In the genomic region with DNA sequence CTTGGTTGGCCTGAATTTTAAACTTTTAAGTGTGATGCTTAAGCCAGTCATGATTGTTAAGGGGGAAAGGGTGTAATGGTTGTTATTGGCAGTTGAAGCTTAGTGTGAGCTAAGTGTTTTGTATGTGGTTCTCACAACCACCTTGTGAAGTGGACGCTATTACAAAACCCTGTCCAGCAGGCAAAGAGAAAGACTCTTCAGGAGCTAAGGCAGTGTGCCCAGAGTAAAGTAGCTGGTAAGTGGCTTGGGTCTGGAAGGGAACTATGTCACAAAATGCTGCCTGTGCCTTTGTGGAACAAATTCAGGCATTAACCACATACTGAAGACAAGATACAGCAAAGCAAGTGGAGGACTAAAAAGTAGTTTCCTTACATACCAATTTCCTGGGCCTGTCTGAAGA, we compare ENCODE assay signal across 28 mouse cellular contexts. TPM values are rescaled to one million over a fixed set of nuclear protein-coding genes. Genes with fewer than 3 reads are reported as not detected.
DNase-seq lines count a peak whose midpoint lies in the region; ATAC-seq and TF ChIP-seq lines count a peak whose summit lies in the region.
"Had no signal": no experiment of that assay in that cellular context is flagged by ENCODE, and none has a peak within 500 bp of the region (broad histone marks: within the 10 kb centered on the region; RNA-seq: fewer than 3 reads in every experiment).

No protein-coding gene starts in this region.

- no peaks in the 10 kb centered on the region for H3K9me3 ChIP-seq in lung, postnatal 0 days (ENCODE audit: low read length)
- H3K9me3 ChIP-seq in embryonic facial prominence, embryonic 10.5 days: no peaks in the 10 kb centered on the region
- H3K9me3 ChIP-seq: embryonic facial prominence, embryonic 12.5 days; forebrain, embryonic 13.5 days; forebrain, embryonic 15.5 days; G1E had no signal

- WGBS in cerebellum, adult 2 months: 20% methylated on average over 1 of the region's 1 CpGs
- 62% methylated on average over 1 of the region's 1 CpGs for WGBS in lung, postnatal 0 days
- 88% methylated on average over 1 of the region's 1 CpGs for WGBS in embryonic facial prominence, embryonic 10.5 days

- TF ChIP-seq EP300 in lung, postnatal 0 days (IDR thresholded peaks at IDR 0.05): no peak

- H3K36me3 ChIP-seq in lung, postnatal 0 days (ENCODE audit: insufficient read depth, low read length): no peaks in the 10 kb centered on the region
- H3K36me3 ChIP-seq in embryonic facial prominence, embryonic 10.5 days (replicated peaks): no peaks in the 10 kb centered on the region
- H3K36me3 ChIP-seq: embryonic facial prominence, embryonic 12.5 days; forebrain, embryonic 15.5 days; G1E had no signal

- peak; percentile 87 for ATAC-seq in lung, postnatal 0 days
- ATAC-seq: activated CD4-positive, CD25-positive, alpha-beta regulatory T cell, adult 4 months; CD4-positive, CD25-positive, alpha-beta regulatory T cell, adult 4 months; forebrain, embryonic 13.5 days; forebrain, embryonic 15.5 days; forebrain, postnatal 0 days; Patski had no signal

- H3K4me3 ChIP-seq in cerebellum, adult 2 months (replicated peaks; ENCODE audit: insufficient read depth, low read depth, low read length): no peak overlapping the region
- no peak overlapping the region for H3K4me3 ChIP-seq in lung, postnatal 0 days (ENCODE audit: low read depth, low read length)
- H3K4me3 ChIP-seq in embryonic facial prominence, embryonic 10.5 days: no peak overlapping the region
- H3K4me3 ChIP-seq: embryonic facial prominence, embryonic 12.5 days; forebrain, embryonic 13.5 days; forebrain, embryonic 15.5 days had no signal

- no peaks in the 10 kb centered on the region for H3K27me3 ChIP-seq in cerebellum, adult 2 months (ENCODE audit: control insufficient read depth, insufficient read depth, low read length)
- no peaks in the 10 kb centered on the region for H3K27me3 ChIP-seq in lung, postnatal 0 days (replicated peaks; ENCODE audit: insufficient read depth, low read length)
- no peaks in the 10 kb centered on the region for H3K27me3 ChIP-seq in embryonic facial prominence, embryonic 10.5 days (replicated peaks; ENCODE audit: low read depth, poor library complexity, severe bottlenecking)
- H3K27me3 ChIP-seq: embryonic facial prominence, embryonic 12.5 days; forebrain, embryonic 13.5 days; forebrain, embryonic 15.5 days; Patski had no signal

- peaks cover 12% of the 10 kb centered on the region; the same call in 1 of the 2 replicates for H3K4me1 ChIP-seq in cerebellum, adult 2 months (ENCODE audit: control insufficient read depth, insufficient read depth, low read length)
- H3K4me1 ChIP-seq in lung, postnatal 0 days (ENCODE audit: insufficient read depth, low read depth, low read length): no peaks in the 10 kb centered on the region
- H3K4me1 ChIP-seq in embryonic facial prominence, embryonic 10.5 days: no peaks in the 10 kb centered on the region
- H3K4me1 ChIP-seq: forebrain, embryonic 13.5 days; forebrain, embryonic 15.5 days had no signal

- no peak for DNase-seq in cerebellum, adult 2 months
- no peak for DNase-seq in cerebellum, adult 8-10 months
- peak; percentile 68 for DNase-seq in lung, postnatal 0 days (ENCODE audit: low spot score)
- DNase-seq in lung, postnatal 14 days: peak; percentile 48
- DNase-seq in lung, postnatal 36 days: peak; percentile 83
- DNase-seq in left cerebral cortex, postnatal 25 days (ENCODE audit: low spot score in 2 of 2): no peak
- no peak for DNase-seq in embryonic facial prominence, embryonic 10.5 days (ENCODE audit: low spot score)
- no peak for DNase-seq in right cerebral cortex, adult 18-20 months
- DNase-seq: adrenal gland, adult 8-10 months; adrenal gland, postnatal 25 days; B cell, adult 2 months; cerebellum, adult 11 months; cerebellum, adult 18-20 months; cerebellum, adult 9-11 months; cerebellum, postnatal 14 days; cerebellum, postnatal 36 days; embryo, embryonic 11 days; forebrain, postnatal 0 days had no signal

- no peak overlapping the region for H3K4me2 ChIP-seq in lung, postnatal 0 days (replicated peaks; ENCODE audit: low read depth, low read length)
- H3K4me2 ChIP-seq: embryonic facial prominence, embryonic 12.5 days; forebrain, embryonic 13.5 days; forebrain, embryonic 15.5 days had no signal

- intact Hi-C loops in left cerebral cortex, postnatal 25 days (cut with DNase I): no loop called here

- H3K27ac ChIP-seq in cerebellum, adult 2 months (ENCODE audit: insufficient read depth, low read length): peak overlapping the region; percentile 25; the same call in 1 of the 2 replicates
- no peak overlapping the region for H3K27ac ChIP-seq in lung, postnatal 0 days (ENCODE audit: low read length)
- no peak overlapping the region for H3K27ac ChIP-seq in embryonic facial prominence, embryonic 10.5 days (replicated peaks)
- H3K27ac ChIP-seq: embryonic facial prominence, embryonic 12.5 days; forebrain, embryonic 13.5 days; forebrain, embryonic 15.5 days had no signal

- TF ChIP-seq CTCF in cerebellum, adult 2 months (IDR thresholded peaks at IDR 0.05; ENCODE audit: borderline replicate concordance, insufficient read depth, low read depth, low read length): no peak
- no peak for TF ChIP-seq CTCF in lung, postnatal 0 days (IDR thresholded peaks at IDR 0.05)

- H3K9ac ChIP-seq in lung, postnatal 0 days (replicated peaks; ENCODE audit: low read depth): no peak overlapping the region
- H3K9ac ChIP-seq: embryonic facial prominence, embryonic 12.5 days; forebrain, embryonic 13.5 days; forebrain, embryonic 15.5 days; forebrain, postnatal 0 days had no signal

- TF ChIP-seq POLR2A in cerebellum, adult 2 months (IDR thresholded peaks at IDR 0.05; ENCODE audit: borderline replicate concordance, insufficient read depth, low read length): no peak

RNA-seq across cellular contexts. Expression of gene Abcc12, which starts 34.5 kb away (rescaled TPM):
- polyA plus RNA-seq in cerebellum, adult 2 months (2012; rRNA removed): 7.4 and 7.5 TPM in 2 replicates
- 0.30 and 0.39 TPM in 2 replicates for polyA plus RNA-seq in lung, postnatal 0 days (2015; fragmentation: Nextera tagmentation; extraction: Ambion mirVana)
- under 1 TPM; 0.23 to 0.46 TPM for total RNA-seq in left cerebral cortex, postnatal 25 days (2021)
- not detected in 2 replicates for polyA plus RNA-seq in embryonic facial prominence, embryonic 10.5 days (2016; fragmentation: Nextera tagmentation; extraction: Ambion mirVana)
- total RNA-seq: adrenal gland, adult 18-20 months; adrenal gland, postnatal 25 days; CH12.LX; common myeloid progenitor, adult 5-6 weeks had no signal
- polyA plus RNA-seq: activated CD4-positive, CD25-positive, alpha-beta regulatory T cell, adult 4 months; CD4-positive, CD25-positive, alpha-beta regulatory T cell, adult 4 months had no signal

Comparison
In these comparisons a context has a peak if more than half of its experiments do, and no peak if none do; other contexts are left out.
1. DNase-seq: peak in lung, postnatal 0 days (single experiment), lung, postnatal 14 days (single experiment) and lung, postnatal 36 days (single experiment); none in cerebellum, adult 2 months (0 of 2), cerebellum, adult 8-10 months (single experiment), left cerebral cortex, postnatal 25 days (0 of 2), embryonic facial prominence, embryonic 10.5 days (single experiment) and right cerebral cortex, adult 18-20 months (single experiment).